Mouse (Mus musculus): ENCODE data around the gene Ndfip2. TPM values are rescaled to one million over a fixed set of nuclear protein-coding genes. Genes with fewer than 3 reads are reported as not detected.
A peak's percentile ranks its signal among the peaks of the same experiment; 100 is the strongest.

The Ndfip2 gene
- 10 to 100 TPM; 10.4 to 13.7 (median 12.3) TPM for total RNA-seq (2022)

DNA sequence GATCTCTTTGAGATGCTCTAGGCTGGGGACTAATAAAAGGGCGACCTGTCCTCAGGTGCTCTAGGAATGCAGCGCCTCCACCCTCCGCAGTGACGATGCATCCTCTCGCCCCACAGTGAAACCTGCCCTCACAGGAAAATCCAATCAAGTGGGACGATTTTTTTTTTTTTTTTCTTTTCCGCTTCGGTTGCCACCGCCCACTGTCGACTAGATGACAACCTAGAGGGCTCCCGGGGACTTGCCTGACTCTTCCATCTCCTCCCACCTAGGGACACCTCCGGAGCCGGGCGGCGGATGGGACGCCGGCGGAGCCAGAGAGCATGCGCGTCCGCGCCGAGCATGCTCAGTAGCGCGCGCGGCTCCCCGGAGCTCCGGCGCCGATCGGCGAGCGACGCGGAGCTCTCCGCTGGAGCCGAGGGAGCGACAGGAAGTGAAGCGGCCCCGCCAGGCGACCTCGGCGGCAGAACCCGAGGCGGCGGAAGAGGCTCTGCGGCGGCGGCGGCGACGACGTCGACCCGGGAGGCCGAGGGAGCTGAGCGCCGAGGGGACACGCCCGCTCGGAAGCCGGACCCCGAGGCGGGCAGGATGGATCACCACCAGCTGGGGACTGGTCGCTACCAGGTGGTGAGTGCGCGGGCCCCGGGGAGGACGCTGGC, at the start of gene Ndfip2:
Ndfip2 (plus strand) TSS at position 195 of the 656 bp plus-strand sequence.
- peak; percentile 62 to 75 for DNase-seq (ENCODE audit: low spot score in 2 of 2)

DNA sequence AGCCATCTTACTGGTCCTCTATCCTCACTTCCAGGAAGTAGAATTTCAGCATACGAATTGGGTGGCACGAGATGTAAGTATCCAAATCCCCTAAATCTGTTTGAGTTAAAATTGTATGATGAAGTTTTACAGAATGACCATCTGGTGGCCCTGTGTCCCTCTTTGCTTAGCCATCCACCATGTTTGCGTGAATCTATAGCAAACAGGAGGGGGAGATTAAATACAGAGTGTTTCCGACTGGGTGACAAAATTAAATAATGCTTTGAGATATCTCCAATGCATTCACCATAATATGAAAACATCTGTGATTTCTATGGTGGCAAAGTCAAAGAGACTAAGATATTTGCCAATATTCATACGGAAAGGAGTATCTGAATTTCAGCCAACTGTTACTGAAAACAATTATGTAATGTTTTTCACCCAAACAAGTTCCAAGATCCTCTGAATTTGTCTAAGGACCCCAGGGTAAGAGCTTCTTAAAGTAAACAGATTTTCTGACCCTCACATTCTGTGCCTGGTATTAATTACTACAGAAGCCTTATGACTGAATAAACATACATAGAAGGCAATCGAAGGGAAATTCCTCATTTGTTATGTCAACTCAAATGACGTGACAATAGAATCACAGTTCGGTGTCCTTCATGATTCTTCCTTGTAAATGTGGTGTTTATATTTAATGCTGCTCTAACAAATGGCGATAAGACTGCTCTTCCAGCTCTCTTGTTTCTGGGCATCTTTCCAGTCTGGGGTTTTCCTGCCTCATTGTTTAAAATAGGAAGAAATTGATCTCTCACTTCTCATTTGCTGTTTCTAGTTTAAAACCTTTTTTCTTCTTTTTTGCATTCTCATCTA, 38.6 kb upstream of the Ndfip2 start:
- no peak for DNase-seq (ENCODE audit: low spot score in 2 of 2)

DNA sequence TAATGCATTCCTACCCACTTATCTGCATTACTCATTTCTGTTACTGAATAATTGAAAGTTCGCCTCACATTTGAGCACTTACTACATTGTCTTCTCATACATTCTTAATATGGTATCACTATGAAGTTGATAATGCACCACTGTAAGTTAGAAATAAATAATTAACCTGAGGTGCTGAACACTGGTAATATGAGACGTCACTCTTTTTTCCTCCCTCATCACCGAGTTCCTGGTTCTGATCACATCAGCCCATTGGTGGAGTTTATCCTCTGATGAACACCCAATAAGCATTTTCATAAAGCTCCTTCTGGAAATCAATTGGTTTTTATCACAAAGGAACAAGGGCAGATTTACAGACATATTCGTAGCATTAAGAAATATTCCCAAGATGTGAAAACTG, 36.1 kb upstream of the Ndfip2 start:
- DNase-seq (ENCODE audit: low spot score in 2 of 2), result no peak

DNA sequence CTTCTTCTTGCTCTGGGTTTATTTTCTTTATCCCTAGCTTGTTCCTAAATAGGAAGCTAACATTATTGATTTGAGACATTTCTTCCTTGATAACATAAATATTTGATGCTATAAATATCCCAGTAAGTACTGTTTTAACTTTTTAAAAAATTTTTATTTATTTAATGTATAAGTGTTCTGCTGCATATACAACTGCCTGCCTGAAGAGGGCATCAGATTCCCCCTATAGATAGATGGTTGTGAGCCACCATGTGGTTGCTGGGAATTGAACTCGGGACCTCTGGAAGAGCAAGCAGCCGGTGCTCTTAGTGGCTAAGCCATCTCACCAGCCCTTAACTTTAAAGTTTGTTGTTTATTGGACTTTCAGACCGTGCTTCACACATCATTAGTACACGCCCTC, 32.6 kb upstream of the Ndfip2 start:
- no peak for DNase-seq (ENCODE audit: low spot score in 2 of 2)

DNA sequence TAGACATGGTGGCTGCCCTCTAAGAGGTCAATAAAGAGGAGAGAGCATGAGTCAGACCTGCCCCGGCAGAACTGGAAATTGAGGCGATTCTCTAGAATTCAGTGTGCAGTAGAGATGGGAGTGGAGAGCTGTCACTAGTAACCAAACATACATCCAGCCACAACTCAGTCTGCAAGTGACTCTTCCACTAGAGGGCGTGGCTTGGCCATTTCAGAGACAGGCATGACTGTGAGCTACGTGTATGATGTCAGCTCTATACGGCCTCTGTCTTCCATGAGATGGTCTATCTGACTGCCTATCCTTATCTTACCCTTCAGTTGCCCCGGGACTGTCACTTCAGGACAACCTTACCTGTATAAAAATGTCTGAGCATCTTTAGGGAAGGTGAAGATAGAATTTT, 26.0 kb upstream of the Ndfip2 start:
- no peak for DNase-seq (ENCODE audit: low spot score in 2 of 2)

DNA sequence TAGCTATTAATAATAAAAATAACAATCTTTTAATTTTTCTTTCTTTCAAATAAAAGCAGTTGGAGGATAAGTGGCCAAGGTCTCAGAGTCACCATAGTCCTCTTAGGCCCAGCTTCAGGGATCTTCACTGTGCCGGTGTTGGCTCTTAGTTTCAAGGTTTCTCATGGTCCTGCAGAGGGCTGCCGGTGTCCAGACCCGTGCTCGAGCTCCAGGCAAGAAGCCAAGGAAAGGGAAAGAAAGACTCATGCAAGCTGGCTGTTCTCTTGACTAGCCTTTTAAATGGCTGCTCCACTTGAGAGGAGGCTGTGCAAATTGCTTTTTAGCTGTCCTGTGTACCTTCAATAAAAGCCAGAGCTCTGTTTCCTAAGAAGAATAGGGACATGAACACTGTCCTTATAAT, 21.8 kb upstream of the Ndfip2 start:
- no peak for DNase-seq (ENCODE audit: low spot score in 2 of 2)

DNA sequence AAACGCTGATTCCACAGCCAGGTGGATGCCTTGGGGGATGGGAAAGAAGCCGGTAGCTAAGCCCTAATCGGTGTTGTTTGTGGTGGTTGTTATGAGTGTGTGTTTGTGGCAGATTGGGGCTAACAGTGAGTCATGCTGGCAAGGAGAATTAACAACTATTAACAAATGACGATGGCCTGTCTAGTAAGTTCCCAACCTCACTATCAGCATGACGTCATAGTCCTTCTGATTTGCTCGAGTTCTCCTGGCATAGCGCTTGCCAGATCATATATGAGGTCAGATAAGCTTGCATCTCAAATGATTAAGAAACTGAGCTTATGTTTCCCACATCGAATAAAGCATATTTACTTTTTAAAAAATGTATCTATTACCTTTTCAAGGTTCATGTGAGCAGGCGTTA, 20.6 kb upstream of the Ndfip2 start:
- no peak for DNase-seq (ENCODE audit: low spot score in 2 of 2)

DNA sequence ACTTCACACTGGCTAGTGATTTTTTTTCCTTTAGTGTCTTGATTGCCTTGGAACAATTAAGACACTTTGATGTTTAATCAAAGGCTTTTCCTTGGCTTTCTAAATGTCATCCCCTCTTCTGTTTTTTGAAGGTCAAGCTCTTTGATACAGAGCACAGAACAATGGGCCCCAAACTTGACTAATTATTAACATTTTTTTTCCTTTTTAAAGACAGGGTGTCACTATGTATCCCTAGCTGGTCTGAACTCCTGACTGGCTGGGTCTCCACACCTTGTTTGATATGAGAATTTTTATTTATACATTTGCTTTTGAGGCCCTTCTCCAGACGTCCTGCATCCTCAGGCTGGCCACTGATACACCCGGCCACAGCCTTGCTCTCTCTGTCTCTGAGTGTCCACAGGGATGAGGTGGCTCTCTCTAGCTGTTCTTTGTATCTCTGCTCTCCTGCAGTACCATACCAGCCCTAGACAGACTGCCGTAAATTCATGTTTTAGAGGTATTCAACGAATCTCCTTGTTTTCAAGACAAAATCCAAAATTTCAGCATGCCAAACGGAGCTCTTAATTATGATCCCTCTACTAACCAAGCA, 19.8 kb upstream of the Ndfip2 start:
- no peak for DNase-seq (ENCODE audit: low spot score in 2 of 2)

DNA sequence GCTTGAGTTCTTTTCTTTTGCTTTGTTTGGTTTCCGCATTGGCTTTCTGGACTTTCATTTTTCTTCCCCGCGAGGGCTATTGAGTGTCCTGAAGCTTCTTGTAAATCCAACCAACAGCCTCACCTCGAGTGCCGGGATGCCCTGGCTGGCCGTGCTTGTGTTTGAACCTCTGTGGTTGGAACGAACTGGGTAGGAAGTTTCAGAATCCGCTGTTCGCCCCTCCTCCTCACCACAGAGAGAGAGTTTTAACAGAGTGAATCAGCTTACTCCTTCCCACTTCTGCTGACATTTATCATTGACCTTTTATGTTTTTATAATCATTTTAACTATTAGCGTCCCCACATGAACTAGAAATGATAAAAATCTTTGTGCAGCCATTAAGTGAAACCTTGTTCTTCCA, 18.3 kb upstream of the Ndfip2 start:
- DNase-seq (ENCODE audit: low spot score in 2 of 2), result no peak

DNA sequence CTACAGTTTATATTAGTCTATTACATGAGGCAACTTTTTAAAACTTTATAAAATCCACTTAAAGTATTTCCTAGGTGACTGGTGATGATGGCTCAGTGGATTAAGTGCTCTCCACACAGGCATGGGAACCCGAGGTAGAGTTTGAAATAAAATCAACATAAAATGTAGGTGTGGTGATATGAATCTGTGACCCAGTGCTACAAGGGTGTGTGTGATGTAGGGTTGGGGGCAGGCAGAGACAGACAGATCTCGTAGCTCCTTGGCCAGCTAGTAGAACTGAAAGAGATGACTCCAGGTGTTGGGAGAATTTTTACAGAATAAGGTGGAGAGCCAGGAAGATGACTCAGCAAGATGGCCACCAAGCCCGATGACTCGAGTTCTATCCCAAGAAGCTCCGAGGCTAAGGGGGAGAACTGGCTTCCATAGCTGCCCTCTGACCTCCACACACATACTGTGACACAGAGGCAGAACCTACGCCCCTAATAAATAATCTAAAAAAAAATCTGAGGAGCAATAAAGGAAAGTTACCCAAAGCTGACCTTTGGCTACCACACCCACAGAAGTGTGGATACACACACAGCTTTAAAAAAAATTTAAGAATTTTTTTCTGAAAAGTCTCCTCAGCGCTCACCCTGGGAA, 14.4 kb upstream of the Ndfip2 start:
- DNase-seq (ENCODE audit: low spot score in 2 of 2), result no peak

DNA sequence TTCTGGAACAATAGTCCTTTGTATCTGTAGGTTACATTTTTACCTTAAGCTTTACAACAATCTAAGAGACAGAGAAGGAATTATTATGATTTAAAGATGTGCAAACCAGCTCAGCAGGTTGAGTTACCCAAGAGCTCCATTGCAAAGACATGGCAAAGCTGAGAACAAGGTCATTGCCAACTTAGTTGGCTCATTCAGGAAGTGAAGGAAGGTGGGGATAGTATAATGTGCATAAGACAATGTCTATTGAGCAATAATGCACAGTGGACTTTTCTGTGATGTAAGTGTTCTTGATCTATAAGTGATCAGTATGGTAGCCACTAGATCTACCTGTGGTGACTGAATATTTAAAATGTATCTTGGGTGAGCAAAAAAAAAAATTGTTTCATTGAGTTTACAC, 7.3 kb upstream of the Ndfip2 start:
- DNase-seq (ENCODE audit: low spot score in 2 of 2), result no peak

DNA sequence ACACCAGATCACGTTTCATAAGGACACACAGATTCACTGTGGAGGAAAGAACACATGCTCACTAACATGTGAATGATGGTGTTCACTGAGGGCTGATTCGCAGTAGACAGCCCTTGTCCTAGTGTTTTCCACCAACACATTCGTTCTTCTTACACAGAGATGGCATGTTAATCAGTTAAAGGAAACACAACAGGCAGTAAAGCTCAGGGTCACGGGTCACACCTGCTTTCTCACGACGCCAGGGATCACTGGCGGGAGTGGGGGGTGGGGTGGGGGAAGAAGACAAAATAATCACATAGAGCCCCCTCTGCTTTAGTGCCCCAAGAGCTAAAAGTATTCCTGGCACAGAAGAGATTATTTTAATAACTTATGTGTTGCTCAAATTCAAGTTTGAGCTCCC, 5.1 kb upstream of the Ndfip2 start:
- no peak for DNase-seq (ENCODE audit: low spot score in 2 of 2)

DNA sequence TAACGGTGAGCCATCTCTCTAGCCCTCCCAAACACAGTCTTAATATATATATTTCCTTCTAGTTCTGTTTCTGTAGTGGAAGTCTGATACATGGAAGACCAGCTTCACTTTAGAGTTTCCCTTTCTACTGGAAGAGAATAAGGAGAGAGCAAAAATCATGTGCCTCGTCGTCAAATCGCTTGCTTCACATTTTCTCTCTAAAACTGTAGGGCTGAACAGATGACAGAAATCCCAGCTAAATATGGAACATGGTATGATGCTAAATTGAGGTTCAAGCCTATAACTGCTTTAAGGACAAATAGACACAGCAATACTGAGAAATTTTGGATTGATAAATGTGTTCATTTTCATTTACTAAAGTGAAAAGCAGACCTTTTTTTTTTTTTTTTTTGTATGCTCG, 4.0 kb upstream of the Ndfip2 start:
- no peak for DNase-seq (ENCODE audit: low spot score in 2 of 2)

DNA sequence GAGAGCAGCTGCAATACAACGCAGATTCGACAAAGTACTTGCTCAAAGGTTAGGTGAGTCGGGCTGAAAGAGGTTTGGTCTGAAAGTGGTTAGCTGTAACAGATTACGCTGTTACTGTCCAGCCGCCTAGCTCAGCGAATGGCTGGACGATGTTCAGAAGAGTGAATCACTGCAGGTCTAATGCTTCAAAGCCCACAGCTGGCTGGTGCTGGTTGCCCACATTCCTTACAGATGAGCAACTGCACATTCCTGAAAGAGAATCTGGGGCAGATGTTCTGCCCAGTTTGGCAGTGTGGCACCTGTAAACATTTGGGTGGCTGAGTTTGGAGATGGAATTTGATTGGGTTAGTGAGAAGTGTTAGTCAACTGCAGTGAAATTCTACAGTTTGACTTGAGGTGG, 2.8 kb upstream of the Ndfip2 start:
- DNase-seq (ENCODE audit: low spot score in 2 of 2), result no peak

DNA sequence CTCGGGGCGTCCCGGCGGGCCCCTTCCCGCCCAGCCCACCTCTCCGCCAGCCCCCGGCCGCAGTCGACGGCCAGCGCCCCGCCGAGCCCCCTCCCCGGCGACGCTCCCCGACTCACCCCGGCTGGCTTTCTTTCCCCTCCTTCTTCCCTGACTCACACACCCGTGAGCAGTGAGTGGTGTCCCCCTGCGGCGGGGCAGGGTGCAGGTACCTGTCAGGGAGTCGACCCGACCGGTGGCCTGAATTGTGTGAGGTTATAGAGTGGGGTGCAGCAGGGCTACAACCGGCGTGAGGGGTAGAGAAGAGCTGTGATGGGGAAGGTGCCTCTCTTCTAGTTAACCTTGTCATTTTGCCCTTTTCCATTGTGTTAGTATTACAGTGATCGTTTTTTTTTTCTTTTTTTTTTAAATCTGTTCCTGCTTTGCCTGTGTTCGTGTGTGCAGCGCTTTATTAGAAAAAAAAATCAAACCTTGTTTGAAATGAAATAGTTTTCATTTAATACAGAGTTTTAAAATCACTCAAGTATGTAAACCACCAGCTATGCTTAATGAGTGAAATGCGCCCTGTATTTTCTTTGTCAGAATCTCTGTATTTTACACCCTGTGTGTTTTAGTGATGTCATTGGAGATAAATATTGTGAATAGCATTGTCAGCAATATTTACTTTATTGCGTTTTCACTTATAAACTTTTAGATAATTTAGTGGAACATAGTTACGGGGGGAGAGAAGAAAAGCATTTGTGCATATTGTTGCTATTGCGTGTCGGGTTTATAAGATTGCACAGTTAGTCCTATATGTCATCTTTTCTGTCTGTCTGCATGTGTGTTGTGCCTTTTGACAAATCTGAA, 885 bp downstream of the Ndfip2 start:
- DNase-seq (ENCODE audit: low spot score in 2 of 2), result no peak

DNA sequence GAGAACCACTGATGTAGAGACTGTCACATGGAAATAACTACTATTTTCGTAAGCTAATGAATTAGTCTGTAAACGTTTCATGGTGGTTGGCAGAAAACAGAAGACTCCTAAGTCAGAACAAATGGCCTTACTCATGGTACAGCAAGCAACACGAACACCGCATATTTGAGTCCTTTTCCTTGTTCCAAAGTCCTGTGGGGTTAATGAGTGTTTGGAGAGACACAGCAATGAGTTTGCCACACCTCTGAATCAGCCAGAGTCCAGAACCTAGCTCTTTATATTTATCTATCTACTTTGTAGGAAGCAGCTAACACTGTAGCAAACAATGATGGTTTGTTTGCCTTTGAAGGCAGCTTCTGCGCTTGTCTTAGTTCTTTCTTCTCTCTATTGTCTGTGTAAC, 4.5 kb downstream of the Ndfip2 start:
- DNase-seq (ENCODE audit: low spot score in 2 of 2), result no peak

DNA sequence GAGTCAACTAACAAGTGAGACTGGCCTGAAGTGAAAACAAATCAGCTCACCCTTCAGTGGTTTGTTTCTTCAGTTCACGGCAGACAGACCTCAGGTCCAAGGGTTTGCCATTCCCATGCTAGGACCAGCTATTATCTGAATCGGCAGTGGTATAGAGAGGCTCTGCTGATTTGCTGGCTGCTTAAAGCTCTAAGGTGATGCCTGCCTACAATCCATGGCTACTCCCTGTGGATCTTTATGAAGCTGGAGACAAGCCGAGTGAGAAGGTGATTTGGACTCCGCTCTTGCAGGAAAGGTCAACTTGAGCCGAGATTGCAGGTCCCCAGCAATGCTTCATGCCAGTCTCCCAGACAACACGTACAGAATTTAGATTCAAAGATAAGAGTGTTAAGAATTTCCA, 8.7 kb downstream of the Ndfip2 start:
- no peak for DNase-seq (ENCODE audit: low spot score in 2 of 2)

DNA sequence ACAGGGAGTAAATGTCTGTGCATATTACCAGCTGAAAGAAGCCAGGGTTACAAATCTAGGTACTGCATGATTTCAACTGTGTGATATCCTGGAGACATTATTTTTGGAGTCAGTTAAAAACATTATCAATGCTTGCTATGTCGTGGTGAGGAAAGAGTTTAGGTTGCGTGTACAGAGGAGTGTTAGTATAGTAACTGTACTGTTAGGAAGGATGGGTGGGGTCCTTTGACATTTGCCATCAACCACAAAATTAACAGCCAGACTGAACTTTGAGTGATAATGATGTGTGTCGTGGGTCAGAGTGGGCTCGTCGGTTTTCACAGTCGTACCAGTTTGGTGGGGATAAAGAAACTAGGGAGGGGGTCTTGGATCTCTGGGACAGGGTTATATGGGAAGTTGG, 13.7 kb downstream of the Ndfip2 start:
- no peak for DNase-seq (ENCODE audit: low spot score in 2 of 2)

DNA sequence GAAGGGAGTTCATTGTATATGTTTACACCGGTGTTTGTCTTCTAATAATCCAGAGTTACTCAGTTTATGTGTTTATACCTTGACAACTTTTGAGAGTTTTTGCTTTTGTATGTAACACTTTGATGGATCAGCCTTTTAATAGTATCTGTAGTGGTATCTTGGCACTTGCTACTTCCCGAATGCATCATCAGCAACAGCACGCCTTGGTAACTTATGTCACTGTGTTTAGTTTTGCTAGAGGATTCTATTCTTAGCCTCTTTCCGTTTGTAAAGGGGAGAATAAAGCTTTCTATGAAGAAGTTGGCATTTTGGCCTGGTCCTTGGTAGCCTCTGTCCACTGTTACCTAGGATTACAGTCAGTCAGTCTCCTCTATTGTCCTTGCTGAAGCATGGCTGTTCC, 14.2 kb downstream of the Ndfip2 start:
- no peak for DNase-seq (ENCODE audit: low spot score in 2 of 2)

DNA sequence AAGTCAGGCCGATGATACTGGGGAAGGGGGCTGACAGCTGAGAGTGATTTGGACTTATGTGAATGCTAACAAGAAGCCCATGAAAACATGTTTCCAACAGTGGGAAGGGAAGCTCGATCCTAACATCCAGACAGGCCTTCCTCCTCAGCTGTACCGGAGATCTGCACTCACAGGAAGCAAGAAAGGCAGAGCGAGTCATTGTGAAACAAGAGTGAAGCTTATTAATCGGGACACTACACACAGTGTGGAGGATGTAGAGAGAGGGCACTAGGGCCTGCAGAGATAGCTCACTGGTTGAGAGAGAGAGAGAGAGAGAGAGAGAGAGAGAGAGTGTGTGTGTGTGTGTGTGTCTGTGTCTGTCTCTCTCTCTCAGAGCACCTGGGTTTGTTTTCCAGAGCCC, 16.8 kb downstream of the Ndfip2 start:
- no peak for DNase-seq (ENCODE audit: low spot score in 2 of 2)

DNA sequence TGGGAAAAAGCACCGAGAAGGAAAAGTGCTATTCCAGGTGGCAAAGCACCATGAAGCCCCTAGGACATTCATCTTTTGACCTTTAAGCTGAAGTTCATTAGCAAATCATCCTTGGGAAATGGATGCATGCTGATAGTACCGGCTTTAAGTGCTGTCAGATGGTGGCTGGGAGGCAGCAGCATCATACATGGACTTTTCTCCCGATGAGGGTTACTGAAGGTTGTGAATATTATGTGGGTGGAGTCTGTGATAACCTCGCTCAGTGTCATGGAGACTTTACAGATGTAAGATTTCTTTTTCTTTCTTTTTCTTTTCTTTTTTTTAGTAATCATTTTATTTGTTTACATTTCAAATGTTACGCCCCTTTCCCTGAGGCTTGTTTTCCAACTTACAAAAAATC, 18.9 kb downstream of the Ndfip2 start:
- no peak for DNase-seq (ENCODE audit: low spot score in 2 of 2)
